Mouse (Mus musculus) E14TG2a.4 (cell line): Measurements from ENCODE around the gene Brms1.
A peak's percentile ranks its signal among the peaks of the same experiment; 100 is the strongest.

Experiments used
- H3K27me3 ChIP-seq: 2 replicates; pipeline ENCODE4 v1.6.1; 2014; ENCODE audit warnings: low read length, control low read depth; ENCODE audit not compliant: insufficient read depth
- H3K36me3 ChIP-seq: 2 replicates; pipeline ENCODE4 v1.6.1; 2014; ENCODE audit warnings: low read length, control low read depth; ENCODE audit not compliant: insufficient read depth
- H3K4me1 ChIP-seq: replicated peaks from 2 replicates; pipeline ENCODE4 v1.6.1; 2014; ENCODE audit warnings: low read depth, low read length, control low read depth
- H3K4me3 ChIP-seq: replicated peaks from 2 replicates; pipeline ENCODE4 v1.5.1; 2014; ENCODE audit warnings: mild to moderate bottlenecking, low read length
- H3K9me3 ChIP-seq: 2 replicates; pipeline ENCODE4 v1.6.1; 2014; ENCODE audit warnings: low read length, control low read depth
- CTCF ChIP-seq: conservative IDR thresholded peaks from 2 replicates; pipeline ENCODE4 v1.5.1; 2014; ENCODE audit warnings: low read length
- NANOG ChIP-seq: IDR thresholded peaks from 2 replicates; pipeline ENCODE4 v1.6.1; 2014; ENCODE audit warnings: borderline replicate concordance, low read length, mixed read lengths
- POU5F1 ChIP-seq: IDR thresholded peaks from 2 replicates; pipeline ENCODE4 v1.6.1; 2014; ENCODE audit warnings: low read length, borderline replicate concordance

Brms1 gene

GRCm38 (mm10) chr19:5014961-5015398 is 26.2 kb upstream of the Brms1 start:
- Histone ChIP-seq H3K9me3 (no peaks in the 10 kb centered on the region), H3K27me3 (no peaks in the 10 kb centered on the region), H3K36me3 (no peaks in the 10 kb centered on the region), H3K4me1 (peaks cover 65% of the 10 kb centered on the region), H3K4me3 (no peak overlapping the region)
- TF ChIP-seq POU5F1 (no peak), CTCF (peak; percentile 76)

GRCm38 (mm10) chr19:5016221-5016742 is 24.9 kb upstream of the Brms1 start:
- no peaks in the 10 kb centered on the region for H3K9me3 ChIP-seq
- H3K27me3 ChIP-seq = no peaks in the 10 kb centered on the region
- TF ChIP-seq CTCF = no peak
- H3K4me1 ChIP-seq = peaks cover 65% of the 10 kb centered on the region
- H3K4me3 ChIP-seq = peak overlapping the region; percentile 53
- no peaks in the 10 kb centered on the region for H3K36me3 ChIP-seq

DNA sequence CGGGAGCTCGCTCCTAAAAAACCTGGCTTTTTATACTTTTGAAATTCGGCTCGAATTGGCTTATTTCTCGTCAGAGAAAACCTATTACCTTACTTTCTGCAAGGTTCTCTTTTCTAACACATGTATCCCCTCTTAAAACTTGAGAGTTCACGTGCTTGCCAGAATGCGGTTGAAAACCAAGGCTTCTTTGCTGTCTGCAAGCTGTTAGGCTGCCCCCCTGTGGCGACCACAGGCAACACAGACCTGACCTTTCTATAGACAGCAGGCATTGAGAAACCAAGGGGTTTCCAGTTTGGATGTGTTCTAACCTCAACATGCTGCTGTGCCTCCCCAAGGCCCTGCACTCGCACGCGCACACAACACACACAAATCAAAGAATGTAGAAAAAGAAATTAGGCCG is 24.4 kb upstream of the Brms1 start:
- no peaks in the 10 kb centered on the region for H3K36me3 ChIP-seq
- H3K9me3 ChIP-seq = no peaks in the 10 kb centered on the region
- peak overlapping the region; percentile 53 for H3K4me3 ChIP-seq
- no peak for TF ChIP-seq NANOG
- TF ChIP-seq CTCF = peak; percentile 68
- H3K4me1 ChIP-seq = peaks cover 65% of the 10 kb centered on the region
- no peaks in the 10 kb centered on the region for H3K27me3 ChIP-seq

DNA sequence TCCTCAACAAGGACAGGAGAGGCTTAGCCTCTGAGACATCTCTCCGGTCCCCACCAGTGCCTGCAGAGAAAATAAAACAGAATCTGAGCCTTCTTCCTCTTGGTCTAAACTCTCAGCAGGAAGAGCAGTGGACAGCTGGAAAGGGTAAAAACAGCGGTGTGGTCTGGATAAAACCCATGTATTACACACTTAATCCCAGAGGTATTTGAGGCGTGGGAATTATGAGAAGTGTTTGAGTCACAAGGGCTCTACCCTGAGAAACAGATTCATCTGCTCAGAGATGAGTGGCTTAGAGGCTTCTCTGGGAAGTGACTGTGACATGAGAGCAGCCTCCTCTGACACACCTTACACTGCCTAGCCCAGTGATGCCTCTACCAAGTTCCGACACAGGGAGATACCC is 23.5 kb upstream of the Brms1 start:
- H3K9me3 ChIP-seq = no peaks in the 10 kb centered on the region
- no peak overlapping the region for H3K4me3 ChIP-seq
- no peaks in the 10 kb centered on the region for H3K36me3 ChIP-seq
- TF ChIP-seq POU5F1 = no peak
- TF ChIP-seq NANOG = no peak
- no peak for TF ChIP-seq CTCF
- H3K27me3 ChIP-seq = no peaks in the 10 kb centered on the region; the same call in 1 of the 2 replicates
- H3K4me1 ChIP-seq = peaks cover 66% of the 10 kb centered on the region

DNA sequence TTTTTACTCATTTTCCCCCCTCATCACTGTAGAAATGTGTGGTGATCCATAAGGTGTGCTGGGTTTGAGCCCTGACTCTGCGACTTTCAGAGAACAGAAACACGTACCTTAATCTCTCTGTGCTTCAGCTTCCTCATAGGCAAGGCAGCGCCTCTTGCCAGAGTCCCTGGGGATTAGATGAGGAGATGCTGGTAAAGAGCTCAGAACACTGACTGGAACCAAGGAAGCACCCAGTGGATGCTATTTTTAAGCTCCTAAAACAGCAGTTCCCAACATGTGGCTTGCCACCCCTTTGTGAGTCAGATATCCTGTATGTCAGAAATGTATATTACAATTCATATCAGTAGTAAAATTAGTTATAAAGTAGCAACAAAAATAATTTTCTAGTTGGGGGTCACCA is 23.0 kb upstream of the Brms1 start:
- Histone ChIP-seq H3K27me3 (no peaks in the 10 kb centered on the region; the same call in 1 of the 2 replicates), H3K4me1 (peaks cover 66% of the 10 kb centered on the region), H3K9me3 (no peaks in the 10 kb centered on the region), H3K4me3 (peak overlapping the region; percentile 61; the same call in 1 of the 2 replicates), H3K36me3 (no peaks in the 10 kb centered on the region)
- TF ChIP-seq POU5F1 = no peak
- TF ChIP-seq CTCF = no peak

DNA sequence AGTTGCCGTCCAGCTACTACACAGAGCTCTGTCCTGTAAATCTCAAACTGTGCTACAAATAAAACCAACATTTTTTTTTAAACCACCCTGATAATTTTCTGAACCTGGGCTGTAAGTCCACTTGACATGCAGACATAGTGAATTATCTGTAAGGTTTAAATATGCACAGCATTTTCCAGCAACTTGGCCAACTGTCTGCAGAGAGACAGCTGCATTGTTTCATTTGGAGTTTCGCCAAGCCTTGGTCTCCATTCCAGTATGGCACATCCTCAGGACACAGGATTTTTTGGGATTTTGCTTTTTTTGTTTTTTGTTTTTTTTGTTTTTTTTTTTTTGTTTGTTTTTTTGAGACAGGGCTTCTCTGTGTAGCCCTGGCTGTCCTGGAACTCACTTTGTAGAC is 19.7 kb upstream of the Brms1 start:
- peaks cover 55% of the 10 kb centered on the region for H3K4me1 ChIP-seq
- H3K4me3 ChIP-seq = no peak overlapping the region
- no peaks in the 10 kb centered on the region for H3K9me3 ChIP-seq
- no peaks in the 10 kb centered on the region; the same call in 1 of the 2 replicates for H3K27me3 ChIP-seq
- TF ChIP-seq POU5F1 (no peak), CTCF (no peak), NANOG (no peak)
- peaks cover 12% of the 10 kb centered on the region for H3K36me3 ChIP-seq

- Histone ChIP-seq H3K27me3 (no peaks in the 10 kb centered on the region; the same call in 1 of the 2 replicates), H3K9me3 (no peaks in the 10 kb centered on the region), H3K36me3 (peaks cover 36% of the 10 kb centered on the region), H3K4me1 (peaks cover 33% of the 10 kb centered on the region), H3K4me3 (peak within 1 kb of the TSS; percentile 85)
- TF ChIP-seq NANOG = no peak
- no peak for TF ChIP-seq CTCF
- no peak; the same call in 1 of the 2 replicates for TF ChIP-seq POU5F1
Measured at GRCm38 (mm10) chr19:5023621-5024479, 17.3 kb upstream of the Brms1 start, which contains the start of gene Slc29a2. Gene Slc29a2 (plus strand): TSS chr19:5023860.

- Histone ChIP-seq H3K27me3 (no peaks in the 10 kb centered on the region; the same call in 1 of the 2 replicates), H3K9me3 (no peaks in the 10 kb centered on the region), H3K4me1 (peaks cover 28% of the 10 kb centered on the region), H3K4me3 (no peak overlapping the region), H3K36me3 (peaks cover 59% of the 10 kb centered on the region)
- TF ChIP-seq CTCF (no peak), NANOG (no peak), POU5F1 (no peak)
Measured at GRCm38 (mm10) chr19:5026111-5026510, 15.0 kb upstream of the Brms1 start.
